Mouse (Mus musculus) left cerebral cortex, adult 8-10 months (tissue): ENCODE results near the gene Wdcp. TPM values are rescaled to one million over a fixed set of nuclear protein-coding genes. Genes with fewer than 3 reads are reported as not detected.
"Not testable (repeated sequence)": the region's sequence is repeated elsewhere in the genome, so short reads cannot be mapped to it uniquely, and the experiment has no call there.

Experiments
- DNase-seq, 2 experiments: peaks; one replicate each; pipeline ENCODE4 v3.0.0; 2022; ENCODE audit warnings: low spot score in 2 of 2
- total RNA-seq, 4 experiments: library from RNA; stranded (reverse); gene quantifications; 2 replicates each; pipeline ENCODE4 v1.2.4; 2022

Wdcp gene
- total RNA-seq: 10 to 100 TPM; 10.8 to 16.3 (median 13.0) TPM

DNA sequence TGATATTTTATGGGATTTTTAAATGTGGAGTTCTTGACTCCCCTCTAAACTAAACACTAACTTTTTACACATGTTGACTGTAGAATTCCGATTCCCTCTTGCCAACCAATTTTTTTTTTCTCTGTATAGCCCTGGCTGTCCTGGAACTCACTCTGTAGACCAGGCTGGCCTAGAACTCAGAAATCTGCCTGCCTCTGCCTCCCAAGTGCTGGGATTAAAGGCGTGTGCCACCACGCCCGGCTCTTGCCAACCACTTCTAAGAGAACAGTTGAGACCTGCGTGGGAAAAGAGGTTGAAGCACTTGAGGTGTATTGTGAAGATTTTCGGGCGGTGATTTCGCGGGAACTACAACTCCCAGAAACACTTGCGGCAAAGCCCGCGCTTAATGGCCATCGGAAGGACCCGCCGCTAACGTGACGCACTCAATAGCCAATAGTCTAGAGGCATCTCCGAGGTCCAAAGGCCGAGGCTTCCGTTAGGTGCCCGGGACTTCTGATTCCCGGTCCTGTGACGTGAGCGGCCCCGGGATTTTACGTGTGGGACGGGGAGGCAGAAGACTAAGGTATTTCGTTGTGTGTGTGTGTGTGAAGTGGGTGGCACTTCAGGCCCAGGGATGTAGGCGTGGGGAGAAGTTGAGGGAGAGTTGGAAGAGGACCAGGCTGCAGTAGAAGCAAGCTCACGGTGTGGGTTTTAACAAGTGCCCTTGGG, at the start of gene Wdcp:
Gene Wdcp (plus strand): TSS at position 414 of the 708 bp plus-strand sequence.
- peak; percentile 84 to 94 for DNase-seq

- no peak for DNase-seq
Observed at GRCm38 (mm10) chr12:4793718-4794117, 49.4 kb upstream of the Wdcp start.

DNA sequence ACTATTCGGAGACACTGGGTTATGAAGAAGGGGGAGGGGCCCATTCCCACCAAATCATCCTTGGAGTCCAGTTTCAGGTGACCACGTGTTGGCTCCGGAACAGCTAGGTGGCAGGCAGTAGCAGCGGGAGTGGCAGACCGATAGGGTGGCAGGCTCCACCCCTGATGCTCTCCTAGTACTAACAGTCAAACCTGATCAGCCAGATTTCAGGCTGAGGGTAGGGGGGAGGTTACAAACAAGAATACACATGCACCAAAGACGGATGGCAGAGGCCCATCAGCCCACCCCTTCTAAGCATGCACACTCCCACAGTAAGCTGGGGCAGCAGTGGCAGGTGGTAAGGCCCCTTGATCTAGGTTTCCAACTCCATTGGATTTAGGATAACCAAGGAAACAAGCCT, 45.6 kb upstream of the Wdcp start:
- DNase-seq: not testable (repeated sequence)

GRCm38 (mm10) chr12:4811036-4811435, 32.1 kb upstream of the Wdcp start:
- no peak for DNase-seq

GRCm38 (mm10) chr12:4811705-4812104, 31.4 kb upstream of the Wdcp start:
- DNase-seq: no peak

- DNase-seq: no peak
Observed at GRCm38 (mm10) chr12:4813636-4814035, 29.5 kb upstream of the Wdcp start.

DNA sequence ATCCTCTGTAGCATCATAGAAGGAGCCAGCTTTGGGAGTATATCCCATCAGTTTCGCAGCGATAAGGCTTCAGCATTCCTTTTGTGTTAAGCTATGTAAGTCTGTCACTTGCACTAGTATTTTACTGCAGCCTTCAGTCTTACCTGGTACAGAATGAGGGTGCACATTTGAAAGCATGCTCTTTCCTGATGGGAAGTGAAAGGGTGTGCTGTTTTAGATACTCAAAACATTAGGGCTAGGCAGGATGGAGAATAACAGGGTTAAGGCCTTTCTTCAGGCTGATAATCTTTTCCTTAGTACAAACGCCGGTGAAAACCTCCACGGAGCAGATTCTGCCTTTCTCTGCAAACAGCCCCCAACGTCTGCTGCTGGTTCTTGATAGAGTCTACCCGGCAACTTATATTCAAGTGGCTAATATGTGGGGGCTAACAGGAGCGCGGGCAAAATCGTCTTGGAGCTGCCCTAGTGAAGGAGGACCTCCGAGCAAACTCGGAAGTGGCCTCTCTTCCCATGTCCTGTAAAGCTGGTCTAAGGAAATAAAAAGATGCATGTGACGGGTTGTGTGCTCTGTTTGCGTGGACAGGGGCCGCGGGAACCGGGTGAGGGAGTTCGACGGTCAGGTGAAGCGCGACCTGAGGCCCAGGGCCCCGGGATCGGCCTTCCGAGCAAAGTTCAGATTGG, 26.3 kb upstream of the Wdcp start:
- DNase-seq: no peak

GRCm38 (mm10) chr12:4817361-4818101, 25.6 kb upstream of the Wdcp start, which contains the start of gene Sf3b6:
Gene Sf3b6 (plus strand): TSS chr12:4817544.
- DNase-seq: peak; percentile 92 to 94

DNA sequence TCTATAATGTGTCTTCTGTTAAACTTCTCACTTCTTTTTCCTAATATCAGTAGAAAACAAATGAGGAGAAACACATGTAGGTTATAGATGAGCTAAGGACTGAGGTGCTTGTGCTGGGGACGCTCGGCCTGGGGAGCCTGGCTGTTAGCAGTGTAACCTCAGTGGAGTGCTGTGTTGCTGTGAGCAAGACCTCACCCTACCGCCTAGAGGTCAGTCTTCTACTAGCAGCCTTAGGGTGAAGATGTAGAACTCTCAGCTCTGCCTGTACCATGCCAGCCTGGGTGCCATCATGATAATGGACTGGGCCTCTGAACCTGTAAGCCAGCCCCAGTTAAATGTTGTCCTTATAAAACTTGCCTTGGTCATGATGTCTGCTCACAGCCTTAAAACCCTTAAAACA, 15.8 kb upstream of the Wdcp start:
- DNase-seq: no peak

GRCm38 (mm10) chr12:4836959-4837358, 6.1 kb upstream of the Wdcp start:
- DNase-seq: no peak

DNA sequence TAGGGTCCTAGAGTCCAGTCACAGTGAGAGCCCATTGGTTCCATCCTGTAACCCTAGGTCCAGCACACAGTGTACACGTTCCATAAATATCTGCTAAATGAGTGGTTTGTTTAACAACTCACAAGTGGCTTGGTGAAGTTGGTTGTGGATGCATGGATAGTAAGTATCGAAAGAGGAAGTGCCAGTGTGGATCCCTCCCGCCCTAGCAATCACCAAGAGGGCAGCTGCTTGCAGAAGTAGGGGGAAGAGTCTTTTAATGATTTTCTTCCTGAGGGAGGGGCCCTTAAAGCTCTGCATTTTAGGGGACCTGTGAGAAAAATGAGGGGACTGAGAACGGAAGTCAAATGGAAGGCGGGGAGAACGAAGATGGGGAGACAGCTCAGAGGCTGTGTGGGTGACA, 3.1 kb upstream of the Wdcp start:
- no peak for DNase-seq

- DNase-seq: no peak
Observed at GRCm38 (mm10) chr12:4840741-4841140, 2.4 kb upstream of the Wdcp start.

- DNase-seq: peak in 1 of 2 experiments; percentile 41
Observed at GRCm38 (mm10) chr12:4841392-4841887, 1.7 kb upstream of the Wdcp start, which contains the start of gene Fkbp1b. Gene Fkbp1b (minus strand): TSS chr12:4841591.

DNA sequence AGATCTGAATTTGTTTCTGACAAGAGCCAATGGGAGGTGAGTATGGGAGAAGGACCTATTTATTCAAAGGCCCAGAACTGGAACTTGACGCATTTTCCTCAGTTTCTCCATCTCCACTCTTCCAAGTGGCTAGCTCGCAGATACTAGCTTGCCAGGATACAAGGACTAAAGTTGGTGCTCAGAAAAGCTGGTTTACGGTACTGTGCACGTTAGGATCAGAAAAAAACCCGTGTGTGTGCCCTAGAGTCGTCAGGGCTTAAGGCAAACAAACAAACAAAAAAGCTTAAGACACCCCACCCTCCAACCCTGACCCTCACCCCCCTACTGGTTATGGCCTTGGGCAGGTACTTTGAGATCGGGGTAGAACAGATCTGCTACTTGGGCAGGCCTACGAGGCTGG, 647 bp upstream of the Wdcp start:
- DNase-seq: no peak

GRCm38 (mm10) chr12:4843741-4844140, 638 bp downstream of the Wdcp start:
- DNase-seq: no peak

- no peak for DNase-seq
Observed at GRCm38 (mm10) chr12:4856160-4856559, 13.1 kb downstream of the Wdcp start.

DNA sequence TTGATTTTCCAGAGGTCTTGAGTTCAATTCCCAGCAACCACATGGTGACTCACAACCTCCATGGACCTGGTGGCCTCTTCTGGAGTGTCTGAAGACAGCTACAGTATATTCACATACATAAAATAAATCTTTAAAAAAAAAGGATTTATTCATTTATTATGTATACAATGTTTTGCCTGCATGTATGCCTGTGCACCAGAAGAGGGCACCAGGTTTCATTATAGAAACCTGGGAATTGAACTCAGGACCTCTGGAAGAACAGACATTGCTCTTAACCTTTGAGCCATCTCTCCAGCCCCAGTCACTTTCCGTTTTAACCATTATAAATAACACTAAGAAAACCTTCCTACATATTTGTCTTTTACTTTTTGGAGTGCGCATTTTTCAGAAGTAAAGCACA, 13.7 kb downstream of the Wdcp start:
- no peak for DNase-seq

DNA sequence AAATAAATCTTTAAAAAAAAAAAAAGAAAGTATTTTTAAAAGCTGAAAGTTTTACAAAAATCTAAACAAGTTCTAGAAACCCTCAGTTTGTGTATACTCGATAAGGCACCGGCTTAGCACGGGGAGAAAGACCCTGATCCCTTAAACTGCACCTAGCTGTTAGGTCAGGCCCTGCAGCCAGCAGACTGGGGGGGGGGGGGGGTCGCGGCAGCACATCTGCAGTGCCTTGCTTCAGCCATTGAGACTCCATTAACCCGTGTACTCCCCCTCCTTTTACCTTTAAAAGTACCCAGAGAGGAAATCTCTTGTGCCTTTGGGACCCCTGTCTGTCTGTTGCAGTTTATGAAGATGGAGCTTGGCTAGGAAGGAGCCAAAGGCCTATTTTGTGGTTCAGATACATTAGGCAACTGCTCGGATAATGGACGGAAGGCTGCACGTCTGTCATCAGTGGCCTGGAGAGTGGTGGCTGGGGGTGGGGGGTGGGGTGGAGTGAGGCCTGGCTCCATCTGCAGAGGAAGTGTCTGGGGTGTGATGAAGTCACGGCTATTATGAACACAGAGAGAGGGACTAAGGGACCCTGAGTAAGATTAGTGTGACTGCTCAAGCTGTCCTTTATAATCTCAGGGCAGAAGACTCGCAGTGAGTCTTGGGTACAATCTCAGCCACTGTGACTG, 16.3 kb downstream of the Wdcp start:
- no peak for DNase-seq

DNA sequence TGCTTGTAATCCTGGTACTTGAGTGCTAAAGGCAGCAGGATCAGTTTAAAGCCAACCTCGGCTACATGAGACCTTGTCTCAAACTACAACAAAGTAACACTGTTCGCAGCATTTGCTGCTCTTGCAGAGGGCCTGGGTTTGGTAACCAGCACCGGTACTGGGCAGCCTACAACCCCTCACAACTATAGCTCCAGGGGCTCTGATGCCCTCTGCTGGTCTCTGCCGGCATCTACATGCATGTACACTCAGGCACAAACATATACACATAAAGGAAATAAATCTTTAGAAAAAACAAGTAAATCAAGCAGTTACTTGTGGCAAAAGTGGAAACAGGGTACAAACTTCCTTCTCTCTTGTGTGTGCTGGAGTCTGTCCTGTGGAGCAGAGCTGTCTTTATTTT, 19.6 kb downstream of the Wdcp start:
- no peak for DNase-seq

DNA sequence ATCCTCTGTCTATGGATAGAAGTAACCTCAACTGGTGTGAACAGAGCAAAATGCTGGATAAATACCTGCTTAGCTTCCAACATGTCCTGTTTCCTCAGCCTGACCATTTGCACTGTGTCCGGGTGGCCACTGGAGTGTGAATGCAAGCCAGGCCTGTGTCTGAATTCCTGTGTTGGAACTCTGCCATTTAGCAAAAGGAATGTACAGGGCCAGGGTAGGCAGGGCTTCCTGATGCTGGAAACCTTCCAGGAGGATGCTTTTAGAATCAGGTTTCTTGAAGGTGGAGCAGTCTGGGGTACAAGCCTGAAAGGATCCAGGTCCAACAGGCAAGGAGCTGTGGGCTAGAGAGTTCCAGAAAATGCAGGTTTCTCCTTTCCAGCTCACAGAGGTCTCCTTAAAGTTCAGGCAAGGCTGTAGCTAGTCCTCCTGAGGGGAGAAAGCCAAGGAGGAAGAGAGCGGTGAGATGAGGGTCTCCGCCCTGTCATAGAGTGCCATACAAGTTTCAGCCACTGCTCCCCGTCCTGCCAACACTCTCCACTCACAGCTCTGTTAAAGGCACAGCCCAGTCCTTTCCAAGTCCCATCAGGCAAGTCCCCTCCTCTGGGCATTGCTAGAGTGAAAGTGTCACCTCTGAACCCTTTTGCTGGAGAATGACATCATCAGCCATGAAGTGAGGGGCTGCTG, 20.7 kb downstream of the Wdcp start:
- no peak for DNase-seq

- peak in 1 of 2 experiments; percentile 56 for DNase-seq
Observed at GRCm38 (mm10) chr12:4864338-4864690, 21.2 kb downstream of the Wdcp start.
